Mouse (Mus musculus): ENCODE data around the gene Car10.

Car10 gene

DNA sequence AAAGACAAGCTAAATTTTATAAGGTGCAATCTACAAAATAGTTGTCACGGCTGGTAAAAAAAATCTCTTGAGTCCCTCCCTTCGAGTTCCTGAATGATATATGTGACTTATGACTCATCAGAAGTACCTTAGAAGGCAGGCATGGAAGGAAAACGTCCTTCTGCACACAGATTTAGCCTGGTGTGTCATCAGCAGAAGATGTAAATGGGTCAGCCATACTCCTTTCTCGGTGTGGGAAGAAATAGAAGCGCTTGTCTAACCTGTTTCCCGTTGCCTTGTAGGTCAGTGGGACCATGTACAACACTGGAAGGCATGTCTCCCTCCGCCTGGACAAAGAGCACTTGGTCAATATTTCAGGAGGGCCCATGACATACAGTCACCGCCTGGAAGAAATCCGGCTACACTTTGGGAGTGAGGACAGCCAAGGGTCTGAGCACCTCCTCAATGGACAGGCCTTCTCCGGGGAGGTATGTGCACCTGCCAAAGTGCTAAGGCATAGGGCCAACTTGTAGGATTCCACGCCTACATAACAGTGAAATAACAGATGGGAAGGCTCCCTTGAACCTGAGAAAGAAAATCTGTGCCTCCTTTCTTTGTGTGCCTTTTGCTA, 392.5 kb downstream of the Car10 start:
- DNase-seq (ENCODE audit: low read depth, low spot score), result no peak

- DNase-seq (ENCODE audit: low read depth, low spot score), result no peak
Observed at GRCm38 (mm10) chr11:93497896-93498295, 400.1 kb downstream of the Car10 start.

- DNase-seq (ENCODE audit: low read depth, low spot score), result no peak
Observed at GRCm38 (mm10) chr11:93500442-93500841, 402.6 kb downstream of the Car10 start.

- DNase-seq (ENCODE audit: low read depth, low spot score), result no peak
Observed at GRCm38 (mm10) chr11:93501671-93502070, 403.8 kb downstream of the Car10 start.

- DNase-seq (ENCODE audit: low read depth, low spot score), result no peak
Observed at GRCm38 (mm10) chr11:93502864-93503263, 405.0 kb downstream of the Car10 start.

DNA sequence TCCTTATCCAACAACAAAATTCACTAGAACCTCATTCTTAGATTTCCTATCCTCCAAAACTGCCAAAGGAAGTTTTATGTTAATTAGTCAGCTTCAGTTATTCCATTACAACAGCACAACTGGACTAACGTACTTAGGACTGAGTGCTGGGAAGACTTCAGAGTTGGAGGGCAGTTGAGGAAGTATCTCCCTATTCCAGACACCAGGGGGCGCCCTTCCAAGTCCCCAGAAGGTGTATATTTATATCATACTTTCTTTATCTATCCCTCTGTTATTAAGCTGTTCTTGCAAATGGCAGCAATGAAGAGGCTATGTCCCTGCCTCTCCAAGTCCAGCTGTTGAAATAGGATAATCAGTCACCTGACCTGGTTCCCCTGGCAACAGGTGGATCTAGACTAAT, 405.6 kb downstream of the Car10 start:
- no peak for DNase-seq (ENCODE audit: low read depth, low spot score)

DNA sequence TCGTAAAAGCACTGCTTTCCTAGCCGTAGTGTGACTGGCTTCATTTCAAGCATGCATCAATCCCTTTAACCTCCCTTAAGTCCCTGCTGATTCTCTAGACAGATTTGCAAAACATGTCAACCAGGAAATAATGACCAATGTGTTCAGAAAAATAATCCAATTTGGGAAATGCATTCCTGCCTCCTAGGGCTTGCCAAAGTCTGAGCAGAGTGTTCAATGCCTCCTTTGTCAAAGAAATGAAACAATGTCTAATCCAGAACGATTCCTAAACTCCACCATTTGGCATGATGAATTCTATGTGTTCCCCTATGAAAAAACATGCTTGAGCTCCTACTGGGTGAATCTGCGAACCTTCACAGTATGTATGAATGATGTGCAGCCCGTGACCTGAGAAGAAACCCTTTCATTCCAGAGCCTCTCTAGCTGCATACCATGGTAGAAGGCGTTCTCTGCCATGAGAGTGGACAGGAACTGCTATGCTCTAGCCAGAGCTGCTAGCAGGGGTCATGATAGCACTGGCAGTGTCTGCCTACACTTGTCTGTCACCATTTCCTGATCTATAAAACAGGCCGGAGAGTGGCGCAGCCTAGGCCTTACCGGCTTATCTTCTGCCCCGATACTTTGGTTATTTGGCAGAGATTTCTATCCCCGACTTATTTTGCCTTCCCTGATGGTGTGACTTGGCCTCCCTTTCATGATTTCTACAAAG, 411.9 kb downstream of the Car10 start:
- DNase-seq (ENCODE audit: low read depth, low spot score), result no peak

DNA sequence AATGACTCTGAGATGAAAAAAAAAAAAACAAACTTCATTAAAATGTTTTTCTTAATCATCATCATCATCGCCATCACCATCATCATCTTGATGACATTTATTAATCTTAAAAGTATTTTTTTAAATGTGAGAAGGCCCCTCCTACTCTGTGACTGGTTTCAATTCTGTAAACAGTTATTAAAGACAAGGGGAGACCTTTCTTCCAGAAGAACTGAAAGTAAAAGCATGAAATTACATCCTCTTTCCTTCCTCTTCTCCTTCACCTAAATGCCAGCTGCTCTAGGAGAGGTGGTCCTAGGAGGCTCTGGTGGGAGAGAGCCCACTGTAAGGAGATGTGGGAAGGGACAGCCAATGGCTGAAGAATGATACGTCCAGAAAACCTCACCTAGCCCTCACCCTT, 415.0 kb downstream of the Car10 start:
- no peak for DNase-seq (ENCODE audit: low read depth, low spot score)

- no peak for DNase-seq (ENCODE audit: low read depth, low spot score)
Observed at GRCm38 (mm10) chr11:93514396-93514795, 416.6 kb downstream of the Car10 start.

- no peak for DNase-seq (ENCODE audit: low read depth, low spot score)
Observed at GRCm38 (mm10) chr11:93515566-93515965, 417.7 kb downstream of the Car10 start.

DNA sequence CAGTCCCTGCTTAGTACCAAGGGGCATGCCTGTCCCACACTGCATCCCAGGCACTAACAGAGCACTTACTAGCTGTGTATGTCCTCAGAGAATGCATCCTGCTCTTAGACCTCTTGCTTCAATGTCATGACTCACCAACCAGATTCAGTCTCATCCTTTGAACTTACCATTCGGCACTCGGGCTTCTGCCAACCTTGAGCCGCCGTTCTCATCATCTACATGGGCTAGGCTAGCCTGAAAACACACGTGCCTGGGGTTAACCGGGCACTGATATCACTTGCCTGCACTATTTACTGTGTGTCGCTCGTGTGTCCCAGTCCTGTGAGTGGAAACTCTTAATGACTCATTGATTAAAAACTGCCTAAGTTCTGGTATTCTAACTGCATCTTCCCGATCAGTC, 418.4 kb downstream of the Car10 start:
- no peak for DNase-seq (ENCODE audit: low read depth, low spot score)

DNA sequence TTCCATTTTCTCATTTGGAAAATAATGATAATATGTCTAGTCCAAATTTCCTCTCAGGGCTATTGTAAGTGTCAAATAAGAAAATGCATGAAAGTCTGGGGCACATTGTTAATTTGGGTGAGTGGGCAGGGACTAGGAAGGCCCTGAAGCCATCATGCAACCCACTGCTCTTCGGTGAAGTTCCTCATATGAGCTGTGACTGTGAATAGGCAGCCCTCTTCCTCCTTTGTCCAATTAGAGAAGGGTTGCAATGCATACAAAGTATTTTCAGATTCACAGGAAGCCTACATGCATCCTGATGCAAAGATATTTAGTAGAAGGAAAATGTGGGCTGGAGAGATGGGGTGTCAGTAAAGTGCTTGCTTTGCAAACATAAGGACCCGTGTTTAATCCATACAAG, 419.1 kb downstream of the Car10 start:
- no peak for DNase-seq (ENCODE audit: low read depth, low spot score)

DNA sequence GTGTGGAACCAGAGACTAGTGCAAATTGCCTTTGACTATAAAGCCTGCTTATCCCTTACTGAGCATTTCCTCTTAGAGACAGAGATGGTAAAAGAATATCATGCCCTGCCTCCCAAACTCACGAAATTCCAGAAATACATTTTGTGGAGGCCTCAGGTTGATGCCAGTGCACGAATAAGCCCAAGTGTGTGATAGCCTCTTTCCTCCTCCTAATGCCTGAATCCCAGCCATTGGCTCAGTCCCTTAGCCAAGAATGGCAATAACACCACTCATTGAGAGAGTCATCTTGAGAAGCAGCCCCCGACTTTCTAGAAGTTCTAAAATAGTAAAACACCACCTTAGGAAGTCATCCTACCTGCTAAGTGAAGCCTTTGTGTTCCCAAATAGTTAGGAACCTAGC, 424.7 kb downstream of the Car10 start:
- DNase-seq (ENCODE audit: low read depth, low spot score), result no peak

DNA sequence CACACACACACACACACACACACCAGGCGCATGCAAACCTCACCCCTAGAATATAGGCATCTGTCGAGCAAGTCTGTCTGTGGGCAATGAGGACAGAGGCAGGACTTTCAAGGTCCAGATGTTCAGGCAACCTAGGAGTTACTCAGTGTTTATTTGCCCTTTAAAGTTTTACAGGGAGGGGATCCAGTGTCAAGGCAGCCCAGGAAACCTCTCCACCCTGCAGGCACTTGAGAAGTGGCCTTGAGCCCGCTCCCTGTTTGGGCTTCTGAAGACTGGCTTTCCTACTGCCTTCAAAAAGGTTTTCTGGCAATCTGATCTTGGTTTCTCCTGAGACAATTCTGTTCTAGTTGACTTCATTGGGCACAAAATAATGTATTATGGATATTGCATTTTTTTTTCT, 428.1 kb downstream of the Car10 start:
- no peak for DNase-seq (ENCODE audit: low read depth, low spot score)

DNA sequence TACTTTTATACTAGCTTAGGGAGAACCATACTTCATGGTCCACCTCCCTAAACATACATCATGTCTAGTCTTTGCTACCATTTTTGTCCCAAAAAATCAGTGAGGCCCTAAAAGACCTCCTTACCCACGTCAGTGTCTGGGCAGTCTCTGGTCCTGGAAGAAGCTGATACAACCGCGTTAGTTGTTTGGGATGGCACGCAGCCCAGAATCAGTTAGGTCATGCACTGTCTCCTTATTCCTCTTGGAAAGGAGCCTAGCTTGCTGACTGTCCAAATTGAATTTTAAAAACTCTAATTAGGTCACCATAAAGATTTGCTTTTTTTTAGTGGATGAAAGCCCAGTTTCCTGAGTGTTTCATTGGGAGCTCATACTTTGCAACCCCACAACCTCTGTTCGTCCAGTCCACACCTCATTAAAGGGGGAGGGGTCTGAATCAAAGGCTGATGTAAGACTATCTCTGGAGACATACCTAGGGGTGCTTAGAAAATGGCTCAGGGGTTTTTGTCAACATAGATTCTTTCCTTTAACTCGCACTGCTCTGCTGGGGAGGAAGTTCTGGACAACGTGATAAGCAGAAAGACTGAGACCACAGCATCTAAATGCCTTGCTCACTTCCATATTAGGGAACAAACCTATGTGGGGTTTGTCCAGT, 433.3 kb downstream of the Car10 start:
- DNase-seq (ENCODE audit: low read depth, low spot score), result no peak

DNA sequence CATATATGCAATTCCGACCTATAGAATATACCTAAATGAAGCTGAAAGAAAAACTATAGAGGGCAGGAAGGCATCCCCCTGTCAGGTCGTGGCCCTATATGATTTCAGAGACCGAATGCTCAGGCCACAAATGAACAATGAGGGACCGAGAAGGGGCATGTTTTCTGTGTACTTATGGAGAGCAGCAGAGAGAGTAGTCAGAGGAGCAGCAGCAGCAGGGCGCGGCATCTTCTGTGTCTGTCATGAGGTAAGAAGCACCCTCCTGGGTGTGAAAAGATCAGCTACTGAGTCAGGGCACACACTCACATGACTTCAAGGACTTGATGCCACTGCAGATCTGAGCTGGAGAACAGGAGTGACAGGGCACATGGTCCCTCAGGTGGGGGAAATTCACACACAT, 438.4 kb downstream of the Car10 start:
- no peak for DNase-seq (ENCODE audit: low read depth, low spot score)

DNA sequence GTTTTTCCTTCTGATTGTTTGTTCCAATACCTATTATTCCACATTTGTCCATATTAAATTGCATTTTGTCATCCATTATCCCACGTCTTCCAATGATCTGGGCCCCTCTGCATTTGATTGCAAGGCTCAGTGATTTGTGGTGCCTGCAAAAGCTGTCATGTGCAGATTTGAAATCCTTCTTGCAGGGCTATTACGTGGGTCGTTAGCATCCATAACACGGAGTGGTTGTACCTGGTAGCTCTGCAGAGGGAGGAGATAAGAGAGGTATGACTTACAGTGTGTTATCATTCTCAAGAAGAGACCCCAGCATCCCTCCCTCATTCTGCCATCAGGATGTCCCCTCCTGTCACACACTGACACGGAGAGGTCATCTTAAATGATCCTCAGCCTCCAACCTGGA, 451.1 kb downstream of the Car10 start:
- no peak for DNase-seq (ENCODE audit: low read depth, low spot score)

GRCm38 (mm10) chr11:93550908-93551307, 453.1 kb downstream of the Car10 start:
- peak; percentile 38 for DNase-seq (ENCODE audit: low read depth, low spot score)

DNA sequence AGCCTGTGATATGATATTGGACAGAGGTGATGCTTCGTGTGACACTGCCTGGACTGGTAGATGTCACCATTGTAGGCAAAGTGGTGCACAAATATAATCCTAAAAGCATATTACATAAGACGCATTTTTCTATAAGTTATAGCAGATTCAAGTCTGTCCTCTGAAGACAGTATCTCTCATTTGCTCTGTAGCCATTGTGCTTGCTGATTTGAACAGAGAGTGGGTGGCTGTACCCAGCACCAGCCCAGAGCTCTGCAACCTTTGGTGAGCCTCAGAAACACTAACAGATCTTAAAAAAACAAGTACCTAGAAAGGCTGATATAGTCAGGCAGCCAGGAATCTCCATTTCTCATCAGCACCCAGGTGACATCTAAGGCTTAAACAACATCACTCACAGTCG, 461.3 kb downstream of the Car10 start:
- no peak for DNase-seq (ENCODE audit: low read depth, low spot score)

- no peak for DNase-seq (ENCODE audit: low read depth, low spot score)
Observed at GRCm38 (mm10) chr11:93560570-93560969, 462.7 kb downstream of the Car10 start.

DNA sequence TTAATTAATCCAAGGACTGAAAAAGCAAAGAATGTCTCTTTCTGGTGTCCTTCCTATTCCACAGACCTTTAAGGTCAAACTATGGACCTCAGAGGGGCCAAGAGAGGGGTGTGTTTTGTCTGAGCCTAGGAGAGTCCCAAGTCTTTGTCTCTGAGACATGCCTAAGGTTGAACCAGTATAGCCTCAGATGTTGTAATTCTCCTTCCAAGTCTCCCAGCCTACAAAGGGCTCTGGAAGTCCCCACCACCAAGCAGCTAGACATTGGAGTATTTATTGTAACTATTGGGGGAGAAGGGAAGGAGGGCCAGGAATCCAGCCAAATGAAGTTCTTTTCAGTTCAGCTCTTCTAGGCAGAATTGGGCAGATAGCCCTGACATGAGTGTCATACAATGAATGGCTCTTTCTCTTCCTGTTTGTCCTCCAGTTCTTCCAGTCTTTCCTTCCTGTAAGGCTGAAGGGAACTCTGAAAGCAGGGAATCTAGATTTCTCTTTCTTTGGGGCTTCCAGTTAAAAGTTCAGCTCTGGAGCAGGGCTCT, 464.6 kb downstream of the Car10 start:
- no peak for DNase-seq (ENCODE audit: low read depth, low spot score)

DNA sequence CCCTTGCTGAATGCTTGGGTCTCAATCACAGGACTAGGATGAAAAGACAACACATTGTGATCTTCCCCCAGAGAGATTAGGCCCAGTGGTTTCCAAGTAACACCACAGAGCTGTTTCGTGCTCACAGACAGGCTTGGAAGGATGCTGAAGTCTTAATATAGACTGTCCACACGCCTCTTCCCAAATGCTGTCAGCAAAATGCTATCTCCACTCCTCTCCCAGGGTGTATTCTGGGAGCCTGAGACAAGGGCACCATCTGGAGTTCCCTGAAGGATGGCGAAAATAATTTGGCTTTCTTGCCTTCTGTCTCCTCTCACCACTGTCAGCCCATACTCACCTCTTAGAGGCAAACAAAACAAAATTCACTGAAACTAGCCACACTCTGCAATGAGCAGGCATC, 467.9 kb downstream of the Car10 start:
- no peak for DNase-seq (ENCODE audit: low read depth, low spot score)

Data from WW6 (cell line).